Mouse (Mus musculus) T-helper 2 cell (primary cell): ENCODE measurements around the gene Sbf1.

Experiments used
- in situ Hi-C: fragments of 300-600 bp; cut with MboI, MseI; formaldehyde crosslinking; loops from one replicate; pipeline ENCODE4 v1.15.1; 2025; ENCODE audit warnings: high pct_unique_total_duplicates

Gene Sbf1

DNA sequence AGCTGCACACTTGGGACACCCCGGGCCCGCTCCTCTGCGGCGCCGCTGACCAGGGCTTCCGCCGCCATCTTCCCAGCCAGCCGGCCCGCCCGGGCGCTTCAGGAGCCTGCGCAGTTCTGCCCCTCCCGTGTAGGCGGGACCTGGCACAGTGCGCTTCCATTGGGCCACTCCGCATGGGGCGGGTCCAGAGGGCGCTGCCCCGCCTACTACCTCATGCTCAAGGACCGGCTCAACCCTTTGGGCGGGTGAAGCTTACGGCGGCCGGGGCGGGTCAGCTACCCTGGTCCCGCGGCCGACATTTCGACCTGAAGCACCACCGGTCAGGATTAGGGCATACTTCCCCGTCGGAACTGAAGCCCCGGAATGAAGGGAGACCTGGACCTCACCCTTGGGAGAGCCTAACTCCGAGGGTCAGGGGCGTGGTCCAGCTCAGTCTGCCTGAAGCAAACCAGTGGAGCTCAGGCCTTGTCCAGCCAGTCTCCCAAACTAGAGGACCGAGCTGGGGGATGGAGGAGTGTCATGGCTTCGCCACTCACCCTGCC lies at the start of gene Sbf1:
Gene Sbf1 (minus strand): TSS at position 122 of the 542 bp plus-strand sequence.
- in situ Hi-C loops = no loop called here

DNA sequence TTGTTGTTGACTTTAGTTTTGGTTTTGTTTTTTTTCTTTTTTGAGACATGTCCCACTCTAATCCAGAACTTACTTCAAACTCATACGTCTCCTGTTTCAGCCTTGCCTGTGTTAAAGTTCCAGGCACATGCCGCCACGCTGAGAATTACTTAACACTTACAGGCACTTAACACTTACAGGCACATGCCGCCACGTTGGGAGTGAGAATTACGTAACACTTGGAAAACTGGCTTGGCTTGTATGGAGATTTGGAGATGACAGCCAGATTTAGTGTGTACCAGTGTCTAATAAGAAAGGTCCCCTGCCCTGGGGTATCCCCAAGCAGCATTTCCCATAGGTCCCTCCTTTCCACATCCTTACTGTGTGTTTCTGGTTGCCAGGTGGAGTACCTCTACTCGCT lies 47.9 kb upstream of the Sbf1 start:
- in situ Hi-C loops = loop anchor here (10.0 to 25.0 kb wide), 2 partner anchors 626 to 862 kb away; partner anchors contain the start of genes Alg10b and Brd1

DNA sequence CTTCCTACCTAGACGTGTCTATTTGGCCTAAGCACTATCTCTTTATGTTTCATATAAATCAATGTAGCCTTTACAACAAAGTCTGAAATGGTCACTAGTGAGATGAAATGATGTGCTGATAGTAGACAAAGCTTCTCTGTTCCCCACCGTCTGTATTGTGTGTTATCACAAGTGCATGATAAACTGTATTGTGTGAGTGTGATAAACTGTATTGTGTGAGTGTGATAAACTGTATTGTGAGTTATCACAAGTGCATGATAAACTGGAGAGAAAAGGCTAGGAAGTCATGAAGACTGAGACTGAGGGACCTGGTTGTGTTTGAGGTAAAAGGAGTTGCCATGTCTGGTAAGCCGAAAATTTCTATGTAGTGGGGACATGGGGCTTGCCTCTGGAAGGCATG lies 43.7 kb upstream of the Sbf1 start:
- in situ Hi-C loops = loop anchor here (10.0 to 25.0 kb wide), 2 partner anchors 494 to 621 kb away; partner anchors contain the start of genes Brd1 and Pim3

DNA sequence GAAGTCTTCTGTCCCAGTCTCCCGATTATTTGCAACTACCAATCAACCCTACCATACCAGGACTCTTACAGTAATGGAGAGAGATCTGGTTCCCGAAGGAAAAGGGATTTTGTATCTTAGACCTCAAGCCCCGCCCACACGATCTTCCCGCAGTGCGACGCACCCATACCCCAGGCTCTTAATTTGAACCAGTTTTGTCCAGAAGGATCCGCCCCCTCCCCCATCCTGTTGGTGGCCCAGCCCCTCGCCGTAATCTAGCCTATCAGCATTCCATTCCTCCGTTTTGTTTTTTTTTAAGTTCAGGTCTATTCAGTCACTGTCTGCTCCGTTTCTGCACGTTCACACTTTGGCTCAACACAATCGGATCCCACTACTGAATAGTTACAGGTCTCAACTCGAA lies 41.3 kb upstream of the Sbf1 start:
- in situ Hi-C loops = loop anchor here (10.0 to 25.0 kb wide), 2 partner anchors 492 to 619 kb away; partner anchors contain the start of genes Brd1 and Pim3

DNA sequence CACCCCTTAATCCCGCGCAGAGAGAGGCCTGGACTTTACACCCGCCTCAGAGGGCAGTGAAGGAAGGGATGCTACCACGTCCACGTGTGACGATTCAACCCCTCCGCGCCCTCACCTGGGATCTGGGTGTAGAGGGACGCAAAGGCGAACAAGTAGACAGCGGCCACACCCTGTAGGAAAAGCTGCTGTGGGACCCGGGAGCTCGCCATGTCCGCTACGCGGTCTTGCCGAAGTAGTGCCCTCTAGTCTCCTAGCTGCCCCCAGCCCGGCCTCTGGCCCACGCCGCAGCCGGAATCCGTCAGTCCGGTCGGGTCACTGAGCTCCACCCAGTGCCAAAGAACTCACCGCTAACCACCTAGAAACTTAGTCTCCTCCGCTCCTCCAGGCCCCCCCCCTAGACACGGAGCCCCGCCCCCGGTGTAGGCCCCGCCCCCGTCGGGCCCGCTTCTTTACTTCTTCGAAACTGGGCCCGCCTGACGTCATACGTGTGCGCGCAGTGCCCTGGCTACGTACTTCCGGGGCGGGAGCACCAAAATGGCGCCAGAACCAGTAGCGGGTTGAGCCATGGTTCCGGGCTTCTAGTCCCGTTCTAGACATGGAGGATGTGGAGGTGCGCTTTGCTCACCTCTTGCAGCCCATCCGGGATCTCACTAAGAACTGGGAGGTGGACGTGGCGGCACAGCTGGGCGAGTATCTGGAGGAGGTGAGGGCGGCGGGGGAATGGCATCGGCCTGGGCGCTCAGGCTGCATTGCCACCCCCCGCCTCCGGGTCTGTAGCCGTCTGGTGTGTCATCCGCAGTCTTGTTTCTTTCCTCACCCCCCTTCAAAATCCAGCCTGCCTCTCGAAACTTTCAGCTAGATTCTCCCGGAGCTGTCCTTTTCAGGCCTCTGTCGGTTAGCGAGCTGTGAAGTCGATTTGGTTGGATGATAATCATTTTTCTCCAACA lies 40.4 kb upstream of the Sbf1 start, which contains the start of the genes Lmf2 and Ncaph2:
Gene Lmf2 (minus strand): TSS at position 419 of the 947 bp plus-strand sequence.
Gene Ncaph2 (plus strand): TSS at position 479 of the 947 bp plus-strand sequence.
- in situ Hi-C loops = loop anchor here (10.0 to 25.0 kb wide), 2 partner anchors 491 to 618 kb away; partner anchors contain the start of genes Brd1 and Pim3

DNA sequence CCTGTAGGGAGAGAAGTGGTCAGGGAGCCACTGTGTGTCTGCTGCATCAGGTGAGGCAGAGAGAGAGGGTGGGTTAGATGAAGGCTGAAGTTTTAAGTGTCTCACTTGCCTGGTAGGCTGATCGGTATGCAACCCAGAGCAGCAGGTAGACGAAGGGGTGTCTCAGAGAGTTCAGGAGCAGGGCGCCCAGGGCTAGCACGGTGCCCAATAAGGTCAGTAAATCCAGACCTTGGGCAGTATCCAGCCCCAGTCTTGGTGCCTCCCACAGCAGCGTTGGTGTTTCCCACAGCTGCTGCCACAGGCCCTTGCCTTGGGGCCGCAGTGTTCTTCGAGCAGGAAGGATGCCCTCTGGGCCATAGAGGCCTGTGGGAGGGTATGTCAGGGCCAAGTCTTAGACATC lies 39.3 kb upstream of the Sbf1 start:
- in situ Hi-C loops = loop anchor here (10.0 to 25.0 kb wide), 2 partner anchors 490 to 617 kb away; partner anchors contain the start of genes Brd1 and Pim3

DNA sequence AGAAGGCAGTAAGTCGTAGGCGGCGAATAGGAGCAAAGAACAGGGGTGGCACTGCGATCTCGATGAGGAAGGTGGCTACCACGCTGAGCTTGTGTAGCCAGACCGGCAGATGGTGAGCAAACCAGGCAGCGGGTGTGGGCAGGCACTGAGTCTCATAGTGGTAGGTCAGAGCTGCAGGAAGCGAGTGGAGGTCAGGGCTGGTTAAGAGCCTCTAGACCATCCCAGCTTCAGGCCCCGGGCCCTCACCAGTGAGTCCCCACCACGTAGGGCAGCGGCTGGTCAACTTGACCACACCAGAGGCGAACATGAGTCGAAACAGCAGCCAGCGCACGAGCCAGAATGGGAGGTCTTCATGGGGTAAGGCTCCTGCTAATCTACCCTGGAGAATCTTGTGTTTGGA lies 38.7 kb upstream of the Sbf1 start:
- in situ Hi-C loops = loop anchor here (10.0 to 25.0 kb wide), 2 partner anchors 489 to 617 kb away; partner anchors contain the start of genes Brd1 and Pim3

DNA sequence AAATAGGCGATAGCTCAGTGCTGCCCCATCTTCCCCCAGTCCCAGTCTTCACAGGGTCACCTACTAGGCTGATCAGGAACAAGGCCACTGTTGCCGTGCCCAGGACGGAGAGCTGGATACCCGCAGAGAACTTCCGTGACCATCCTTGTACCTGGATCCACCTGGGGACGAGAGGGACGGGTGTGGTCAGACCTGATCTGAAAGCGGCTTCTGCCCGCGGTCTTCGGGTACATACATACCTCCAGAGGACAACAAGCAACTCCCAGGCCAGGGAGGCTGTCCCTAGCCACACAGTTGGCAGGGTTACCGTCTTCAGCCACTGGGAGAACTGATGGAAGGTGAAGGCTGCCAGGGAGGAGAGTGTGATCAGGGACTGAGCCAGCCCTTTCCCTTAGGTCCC lies 37.7 kb upstream of the Sbf1 start:
- in situ Hi-C loops = loop anchor here (10.0 to 25.0 kb wide), 2 partner anchors 488 to 615 kb away; partner anchors contain the start of genes Brd1 and Pim3

DNA sequence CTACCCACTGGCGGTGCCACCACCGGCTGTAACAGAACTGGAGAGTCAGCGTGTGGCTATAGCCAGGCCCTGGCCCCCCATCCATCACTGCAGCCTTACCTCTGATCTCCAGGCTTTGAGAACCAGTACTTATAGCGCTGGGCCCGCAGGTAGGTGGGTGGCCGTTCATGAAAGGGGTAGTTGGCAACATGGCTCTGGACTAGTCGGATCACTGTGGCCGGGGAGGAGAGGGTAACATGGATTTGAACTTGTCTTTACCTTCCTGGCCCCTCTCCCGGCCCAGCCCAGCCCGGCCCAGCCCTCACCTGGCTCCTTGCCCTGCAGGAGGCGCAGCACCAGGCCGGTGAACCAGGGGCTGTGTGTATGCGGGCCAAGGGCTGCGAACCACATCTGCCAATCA lies 36.9 kb upstream of the Sbf1 start:
- in situ Hi-C loops = loop anchor here (10.0 to 25.0 kb wide), 2 partner anchors 487 to 615 kb away; partner anchors contain the start of genes Brd1 and Pim3

DNA sequence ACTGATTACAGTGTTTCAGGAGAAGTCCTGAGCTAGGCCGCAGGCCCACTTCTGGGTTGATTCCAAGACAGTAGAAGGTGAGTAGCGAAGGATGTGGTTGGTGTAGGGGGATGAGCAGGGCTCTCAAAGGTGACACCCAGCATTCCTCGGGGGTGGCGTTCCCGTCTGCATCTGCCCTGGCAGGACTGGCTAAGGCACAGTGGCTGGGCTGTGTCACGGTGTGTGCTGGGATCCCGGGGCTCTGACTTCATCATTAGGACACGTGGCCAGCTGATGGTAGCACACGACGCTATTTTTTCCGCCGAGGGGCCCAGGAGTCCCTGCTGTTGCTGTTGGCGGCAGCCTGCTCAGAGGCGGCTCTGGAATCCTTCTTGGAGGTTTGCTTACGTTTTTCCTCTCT lies 36.2 kb upstream of the Sbf1 start:
- in situ Hi-C loops = loop anchor here (10.0 to 25.0 kb wide), 2 partner anchors 487 to 614 kb away; partner anchors contain the start of genes Brd1 and Pim3

DNA sequence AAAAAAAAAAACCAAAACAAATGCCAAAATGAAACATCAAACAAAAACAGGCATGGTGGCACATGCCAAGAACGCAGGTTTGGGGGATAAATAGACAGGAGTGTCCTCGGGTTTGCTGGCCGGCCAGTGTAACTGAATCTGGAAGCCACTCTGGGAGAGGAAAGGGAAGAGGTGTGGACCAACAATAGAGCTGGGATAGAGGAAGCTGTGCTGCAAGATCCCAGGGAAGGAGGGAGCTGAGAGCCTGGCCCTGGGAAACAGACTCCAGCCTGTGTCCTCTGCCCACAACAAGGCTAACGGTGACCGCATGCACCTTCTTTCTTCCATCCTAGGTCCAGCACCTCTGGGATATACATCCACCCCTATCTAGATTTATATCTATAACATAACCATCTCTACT lies 35.3 kb upstream of the Sbf1 start:
- in situ Hi-C loops = loop anchor here (10.0 to 25.0 kb wide), 2 partner anchors 486 to 613 kb away; partner anchors contain the start of genes Brd1 and Pim3

DNA sequence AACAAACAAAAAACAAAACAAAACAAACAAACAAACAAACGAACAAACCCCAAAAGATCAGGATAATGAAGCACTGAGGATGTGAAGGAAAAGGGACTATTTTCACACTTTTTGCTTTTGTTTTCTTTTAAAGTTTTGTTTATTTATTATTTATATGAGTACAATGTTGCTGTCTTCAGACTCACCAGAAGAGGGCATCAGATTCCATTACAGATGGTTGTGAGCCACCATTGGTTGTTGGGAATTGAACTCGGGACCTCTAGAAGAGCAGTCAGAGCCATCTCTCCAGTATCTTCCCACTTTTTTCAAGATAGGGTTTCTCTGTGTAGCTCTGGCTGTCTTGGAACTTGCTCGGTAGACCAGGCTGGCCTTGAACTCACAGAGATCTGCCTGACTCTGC lies 28.2 kb upstream of the Sbf1 start:
- in situ Hi-C loops = loop anchor here (5.0 kb wide), 1 partner anchor 39 kb away; the partner anchor contains the start of gene Klhdc7b

DNA sequence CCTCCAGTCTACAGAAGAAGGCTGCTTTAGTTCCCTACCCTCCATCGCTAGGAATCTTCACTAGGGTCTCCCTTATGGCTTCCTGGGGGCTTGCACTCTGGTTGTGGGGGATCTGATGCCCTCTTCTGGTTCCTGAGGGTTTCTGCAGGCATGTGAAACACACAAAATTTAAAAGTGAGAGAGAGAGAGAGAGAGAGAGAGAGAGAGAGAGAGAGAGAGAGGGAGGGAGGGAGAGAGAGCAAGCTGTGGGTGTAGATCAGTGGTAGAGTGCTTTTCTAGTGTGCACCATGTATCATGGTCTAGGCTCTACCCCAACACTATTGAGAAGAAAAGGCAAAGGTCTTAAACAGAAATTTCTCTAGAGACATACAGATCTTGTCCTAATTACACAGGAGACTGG lies 26.6 kb upstream of the Sbf1 start:
- in situ Hi-C loops = loop anchor here (5.0 kb wide), 1 partner anchor 41 kb away; the partner anchor contains the start of gene Klhdc7b

DNA sequence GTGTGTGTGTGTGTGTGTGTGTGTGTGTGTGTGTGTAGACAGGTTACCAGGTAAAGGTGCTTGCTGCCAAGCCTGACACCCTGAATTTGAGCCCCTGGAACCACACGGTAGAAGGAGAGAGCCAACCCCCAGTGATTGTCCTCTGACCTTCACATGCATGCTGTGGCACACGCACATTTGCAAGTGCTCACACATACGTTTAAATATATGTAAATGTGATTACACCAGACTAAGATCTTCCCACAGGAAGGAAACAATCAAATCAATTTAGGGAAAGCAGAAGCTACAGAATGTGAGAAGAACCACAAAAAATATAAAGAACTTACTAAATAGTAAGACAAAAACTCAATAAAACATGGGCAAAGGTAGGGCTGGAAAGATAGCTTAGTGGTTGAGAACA lies 25.0 kb upstream of the Sbf1 start:
- in situ Hi-C loops = loop anchor here (5.0 kb wide), 1 partner anchor 42 kb away; the partner anchor contains the start of gene Klhdc7b

DNA sequence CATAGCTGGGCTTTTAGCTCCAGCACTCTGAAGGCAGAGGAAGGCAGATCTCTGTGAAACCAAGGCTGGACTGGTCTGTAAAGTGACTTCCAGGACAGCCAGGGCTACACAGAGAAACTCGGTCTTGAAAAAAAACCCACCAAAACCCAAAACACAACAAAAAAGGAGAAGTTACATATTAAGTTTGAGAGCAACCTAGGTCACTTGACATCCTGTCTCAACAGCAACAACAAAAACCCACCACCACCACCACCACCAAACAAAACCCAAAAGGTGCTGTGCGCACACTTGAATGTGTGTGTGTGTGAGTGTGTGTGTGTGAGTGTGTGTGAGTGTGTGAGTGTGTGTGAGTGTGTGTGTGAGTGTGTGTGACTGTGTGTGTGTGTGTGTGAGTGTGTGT lies 24.6 kb upstream of the Sbf1 start:
- in situ Hi-C loops = loop anchor here (5.0 kb wide), 1 partner anchor 43 kb away; the partner anchor contains the start of gene Klhdc7b

DNA sequence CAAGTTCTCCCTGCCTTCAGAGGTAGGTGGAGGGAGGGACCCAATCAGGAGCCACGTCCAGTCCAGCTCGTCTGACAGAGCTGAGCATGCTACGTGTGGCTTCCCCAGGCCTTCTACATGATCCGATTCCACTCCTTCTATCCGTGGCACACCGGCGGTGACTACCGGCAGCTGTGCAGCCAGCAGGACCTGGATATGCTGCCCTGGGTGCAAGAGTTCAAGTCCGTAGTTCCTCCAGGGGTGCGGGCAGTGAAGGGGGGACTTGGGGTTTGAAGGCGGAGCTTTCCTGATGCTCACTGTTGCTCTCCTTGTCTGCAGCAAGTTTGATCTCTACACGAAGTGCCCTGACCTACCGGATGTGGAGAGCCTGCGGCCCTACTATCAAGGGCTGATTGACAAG lies 21.3 kb upstream of the Sbf1 start:
- in situ Hi-C loops = no loop called here

DNA sequence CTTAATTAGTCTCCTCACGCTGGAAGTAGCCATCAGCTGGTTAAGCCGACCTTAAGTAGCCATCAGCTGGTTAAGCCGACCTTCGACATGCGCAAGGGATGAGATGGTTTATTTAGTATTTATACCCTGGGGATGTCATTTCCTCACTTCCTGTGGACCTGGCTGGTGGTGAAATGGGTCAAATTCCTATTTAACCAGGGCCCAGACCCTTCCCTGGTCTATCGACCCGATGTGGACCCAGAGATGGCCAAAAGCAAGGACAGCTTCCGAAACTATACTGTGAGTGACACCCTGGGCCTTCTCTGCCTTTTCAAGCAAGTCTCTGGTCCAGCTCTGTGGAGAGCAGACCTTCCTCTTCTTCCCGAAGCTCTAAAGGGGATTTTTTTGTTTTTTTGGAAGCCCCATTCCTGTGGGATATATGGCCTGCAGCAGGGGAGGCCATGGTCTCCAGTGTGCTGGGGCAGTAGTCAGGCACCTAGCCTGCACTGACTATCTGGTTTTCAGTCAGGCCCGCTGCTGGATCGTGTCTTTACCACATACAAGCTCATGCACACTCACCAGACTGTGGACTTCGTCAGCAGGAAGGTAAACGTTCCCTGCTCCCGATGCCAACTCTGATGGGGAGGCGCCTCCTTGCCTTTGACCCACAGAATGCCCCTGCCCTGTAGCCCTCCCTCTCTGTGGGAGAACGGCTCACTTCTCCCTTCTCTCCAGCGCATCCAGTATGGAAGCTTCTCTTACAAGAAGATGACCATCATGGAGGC lies 19.8 kb upstream of the Sbf1 start:
- in situ Hi-C loops = no loop called here

DNA sequence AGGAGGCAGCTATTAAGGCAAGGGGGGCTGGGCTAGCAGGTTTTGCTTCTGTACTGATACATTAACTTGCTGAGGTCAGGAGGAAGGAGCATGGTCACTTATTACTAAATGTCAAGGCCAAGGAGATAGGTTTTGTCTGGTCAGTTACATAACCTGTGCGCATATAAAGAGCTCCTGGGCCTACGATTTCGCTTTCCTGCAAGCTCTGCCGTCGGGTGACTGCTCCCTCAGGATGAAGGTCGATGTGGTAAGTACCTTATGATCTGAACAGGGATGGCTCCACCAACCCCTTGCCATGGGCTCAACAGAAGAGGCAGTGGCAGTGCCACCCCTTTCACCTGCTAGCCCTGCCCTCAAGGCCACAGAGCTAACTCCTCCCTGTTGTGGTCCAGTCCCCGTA lies 19.2 kb upstream of the Sbf1 start, which contains the start of gene Miox:
Gene Miox (plus strand): TSS at position 128 of the 400 bp plus-strand sequence.
- in situ Hi-C loops = no loop called here

DNA sequence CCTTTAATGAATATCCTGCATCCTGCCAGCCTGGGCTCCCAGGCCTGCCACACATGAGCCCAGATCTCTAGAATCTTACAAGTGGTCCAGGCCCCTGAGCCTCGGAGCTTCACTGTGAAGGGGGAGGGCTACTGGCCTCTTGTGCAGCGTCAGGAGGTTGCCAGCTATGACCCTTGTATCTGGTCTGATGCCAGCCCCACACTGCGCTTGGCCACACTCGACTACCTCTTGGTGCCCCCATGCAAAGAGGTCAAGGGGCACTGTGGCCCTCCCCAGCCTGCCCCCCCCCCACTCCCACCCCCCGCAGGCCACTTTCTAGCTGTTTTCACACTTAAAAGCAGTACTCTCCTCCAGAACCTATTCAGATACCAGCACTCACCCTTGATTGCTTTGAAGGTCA lies 11.3 kb upstream of the Sbf1 start:
- in situ Hi-C loops = no loop called here

DNA sequence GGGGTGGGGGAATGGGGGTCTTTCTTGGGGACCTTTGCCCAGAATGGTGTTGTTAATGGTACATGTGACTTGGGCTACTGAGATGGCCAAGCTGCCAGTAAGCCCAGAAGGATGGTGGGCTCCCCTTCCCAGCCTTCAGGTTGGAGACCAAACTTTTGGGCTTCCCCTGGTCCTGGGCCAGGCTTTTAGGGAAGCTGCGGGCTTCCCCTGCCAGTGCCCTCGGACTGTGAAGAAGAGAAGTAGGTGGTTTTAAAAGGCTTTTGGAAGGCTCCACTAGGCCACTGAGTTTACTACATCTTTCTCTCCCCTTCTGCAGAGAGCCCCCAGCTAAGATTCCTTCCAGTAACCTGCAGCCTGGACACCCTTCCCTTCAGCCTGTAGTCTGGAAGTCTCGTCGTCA lies 8.5 kb upstream of the Sbf1 start:
- in situ Hi-C loops = no loop called here
